8 mouse cellular contexts compared by ENCODE assay signal in the genomic region with DNA sequence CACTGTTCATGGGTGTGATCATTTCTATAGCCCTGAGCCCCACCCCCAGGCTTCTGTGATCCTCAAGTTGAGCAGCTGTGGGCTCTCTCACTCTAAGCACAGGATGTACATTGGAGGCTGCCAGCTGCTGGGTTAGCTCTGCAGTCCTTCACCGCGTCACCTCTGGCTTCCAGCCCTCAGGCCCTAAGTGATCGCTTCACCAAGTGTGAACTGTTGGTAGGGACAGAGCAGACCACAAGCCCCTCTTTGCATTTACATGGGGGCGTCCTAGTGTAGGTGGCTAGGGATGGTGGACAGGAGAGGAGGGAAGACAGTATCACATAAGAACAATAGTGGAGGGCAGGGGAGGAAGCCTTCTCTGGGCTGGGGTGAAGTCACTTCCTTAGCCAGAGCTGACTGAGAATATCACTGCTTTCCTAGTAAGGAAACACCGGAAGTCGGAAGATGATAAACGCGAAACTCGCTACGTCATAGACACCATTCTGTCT. TPM values are rescaled to one million over a fixed set of nuclear protein-coding genes. Genes with fewer than 3 reads are reported as not detected.
DNase-seq lines count a peak whose midpoint lies in the region; ATAC-seq and TF ChIP-seq lines count a peak whose summit lies in the region.

No protein-coding gene starts in this region.

- no peak overlapping the region for H3K4me3 ChIP-seq in left cerebral cortex, adult 2 months

- no peak for TF ChIP-seq CTCF in left cerebral cortex, adult 2 months (IDR thresholded peaks at IDR 0.05)

- DNase-seq in gastrocnemius, postnatal 25 days = peak; percentile 59
- no peak for DNase-seq in gastrocnemius, adult 8-10 months (ENCODE audit: low spot score in 2 of 2)
- peak; percentile 20 for DNase-seq in forelimb bud, embryonic 11.5 days (ENCODE audit: low read depth, low spot score)
- DNase-seq in kidney, postnatal 10 days = peak; percentile 54
- DNase-seq in cerebellum, adult 18-20 months = no peak
- no peak for DNase-seq in left cerebral cortex, adult 2 months (ENCODE audit: extremely low spot score in 1 of 2, low spot score in 2 of 2)
- DNase-seq in frontal cortex, postnatal 10 days (ENCODE audit: low spot score in 2 of 2) = no peak

- intact Hi-C loops in left cerebral cortex, adult 2 months (cut with DNase I) = no loop called here

- peak; percentile 12; the same call in 1 of the 2 replicates for ATAC-seq in megakaryocyte progenitor cell, adult 5-6 weeks (replicated peaks; ENCODE audit: poor library complexity)

- H3K27ac ChIP-seq in left cerebral cortex, adult 2 months = no peak overlapping the region

RNA-seq across cellular contexts. Expression of a gene that starts 50.2 kb away (rescaled TPM):
- total RNA-seq in gastrocnemius, postnatal 25 days (2021) = 1 to 10 TPM; 4.5 to 4.7 TPM
- total RNA-seq in gastrocnemius, adult 8-10 months (2022) = 1 to 10 TPM; 3.0 to 3.5 (median 3.3) TPM
- 40.7 and 44.9 TPM in 2 replicates for total RNA-seq in megakaryocyte progenitor cell, adult 5-6 weeks (2015)
- 14.2 and 15.6 TPM in 2 replicates for total RNA-seq in megakaryocyte progenitor cell, adult 5-6 weeks (2017)
- total RNA-seq in left cerebral cortex, adult 2 months (2021) = 10 to 100 TPM; 35.6 to 39.0 TPM

Comparison
In these comparisons a context has a peak if more than half of its experiments do, and no peak if none do; other contexts are left out.
1. DNase-seq: peak in gastrocnemius, postnatal 25 days (single experiment), forelimb bud, embryonic 11.5 days (single experiment) and kidney, postnatal 10 days (single experiment); none in gastrocnemius, adult 8-10 months (0 of 2), cerebellum, adult 18-20 months (0 of 2), left cerebral cortex, adult 2 months (0 of 2) and frontal cortex, postnatal 10 days (0 of 2).